Mouse (Mus musculus): ENCODE data around the gene Fam173b.

DNA sequence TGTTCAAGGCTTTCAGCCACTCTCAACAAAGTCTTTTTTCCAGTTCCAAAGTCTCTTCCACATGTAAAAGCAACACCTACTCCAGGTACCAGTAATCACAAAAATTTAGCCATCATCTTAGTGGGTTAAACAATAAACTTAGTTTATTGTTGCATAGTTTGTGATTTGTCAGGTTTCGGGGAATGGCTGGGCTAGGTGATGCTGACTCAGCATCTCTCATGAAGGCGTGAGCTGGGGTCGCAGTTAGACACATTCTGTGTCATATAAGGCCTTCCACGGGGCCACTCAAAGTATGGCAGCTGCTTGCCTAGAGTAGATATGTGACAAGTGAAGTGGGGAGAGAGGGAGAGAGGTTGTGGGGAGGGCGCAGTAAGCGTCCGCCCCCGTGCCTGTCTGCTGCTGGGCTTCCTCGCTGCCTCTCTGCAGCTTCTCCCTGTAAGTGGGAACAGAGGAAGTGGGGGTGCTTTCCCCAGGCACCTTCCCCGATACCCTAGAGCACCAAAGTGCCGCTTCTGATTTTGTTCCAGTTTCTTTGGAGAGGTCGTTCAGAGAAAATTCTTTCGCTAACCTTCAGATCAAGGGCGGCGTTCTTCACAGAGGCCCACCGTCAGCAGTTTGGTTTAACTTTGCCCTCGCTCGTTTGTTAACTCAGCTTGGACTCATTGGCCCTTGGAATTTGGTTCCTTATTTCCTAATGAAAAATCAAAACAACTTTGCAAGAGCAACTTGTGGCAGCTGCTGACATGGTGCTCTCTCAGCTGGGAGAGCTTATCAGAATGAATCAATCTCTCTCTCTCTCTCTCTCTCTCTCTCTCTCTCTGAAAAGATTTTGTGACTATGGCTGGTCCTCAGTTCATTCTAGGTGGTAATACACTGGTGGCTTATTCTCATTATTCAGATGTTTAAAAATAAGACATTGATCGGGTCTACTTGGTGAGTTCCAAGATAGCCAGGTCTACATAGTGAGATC, 37.8 kb upstream of the Fam173b start:
- TF ChIP-seq POLR2A (IDR thresholded peaks at IDR 0.05; ENCODE audit: low read depth, low read length) = no peak
- TF ChIP-seq CTCF (IDR thresholded peaks at IDR 0.05; ENCODE audit: extremely low read depth, insufficient read length, insufficient replicate concordance, low read depth, low read length) = no peak

All from small intestine, adult 2 months (tissue).